Mouse (Mus musculus) spleen, postnatal 0 days (tissue): Measurements from ENCODE around the gene Dpm3. TPM values are rescaled to one million over a fixed set of nuclear protein-coding genes. Genes with fewer than 3 reads are reported as not detected.

ENCODE experiments used
- microRNA counts: library from miRNA; unstranded; fragments of <30 nt; microRNA quantifications from one replicate; lab custom pipeline; 2015
- polyA plus RNA-seq: library from polyadenylated mRNA; unstranded; fragments of >200 nt; fragmentation: Nextera tagmentation; extraction: Ambion mirVana; gene quantifications from 2 replicates; pipeline ENCODE4 v1.2.1, GENCODE M21; 2015

Dpm3 gene
- 92.8 and 112 TPM in 2 replicates for polyA plus RNA-seq

DNA sequence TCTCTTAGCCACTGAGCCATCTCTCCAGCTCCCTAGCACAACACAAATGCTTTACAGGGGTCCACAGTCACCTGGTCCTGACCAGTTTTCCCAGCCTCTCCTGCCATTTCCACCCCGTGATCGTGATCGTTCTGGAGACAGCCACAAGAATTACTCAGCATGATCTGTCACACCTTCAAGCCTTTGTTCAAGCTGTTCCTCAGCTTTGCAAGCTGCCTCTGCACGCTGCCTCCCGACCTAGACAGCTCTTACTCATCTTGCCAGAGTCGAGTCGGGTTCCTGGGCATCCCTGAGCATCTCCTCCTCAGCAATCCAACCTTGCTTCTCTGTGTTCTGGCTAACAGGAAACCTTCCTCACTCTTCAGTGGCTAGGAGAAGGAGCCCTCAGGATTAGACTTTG, at the start of gene Dpm3:
TSS of gene Dpm3 (plus strand) at position 283 of the 400 bp plus-strand sequence.

DNA sequence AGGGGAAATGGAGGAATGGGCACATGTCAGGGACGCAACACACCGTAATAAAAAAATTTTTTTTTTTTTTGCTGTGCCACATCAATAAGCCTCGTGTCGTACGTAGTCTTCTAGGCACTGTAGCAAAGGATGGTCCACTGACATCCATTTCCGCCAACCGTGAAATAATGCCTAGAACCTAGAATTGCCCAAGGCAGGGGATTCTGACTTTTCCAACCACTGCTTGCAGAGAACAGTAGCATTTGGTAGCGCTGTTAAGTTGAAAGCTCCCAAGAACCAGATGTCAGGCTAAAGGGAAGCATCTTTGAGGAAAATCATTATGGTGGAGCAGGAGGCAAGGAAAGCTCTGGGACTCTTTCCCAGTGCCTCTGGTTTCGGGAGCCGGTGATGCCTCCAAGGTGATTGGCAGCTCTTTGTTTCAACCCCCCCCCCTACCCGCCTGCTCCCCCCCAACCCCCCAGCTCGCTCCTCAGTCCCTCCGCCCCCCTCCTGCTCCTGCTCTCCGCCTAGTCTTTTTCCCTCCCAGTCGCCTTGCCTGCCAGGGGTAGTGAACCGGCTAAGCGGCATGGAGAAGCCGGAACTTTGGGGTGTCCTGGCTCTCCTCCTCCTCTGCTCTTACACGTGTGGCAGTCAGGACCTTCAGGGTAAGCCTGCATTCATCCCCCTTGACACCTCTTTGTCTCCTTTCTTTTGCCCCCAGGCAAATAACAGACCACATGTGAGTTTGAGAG, 44.3 kb upstream of the Dpm3 start, which contains the start of gene Thbs3:
TSS of gene Thbs3 (plus strand) at position 500 of the 731 bp plus-strand sequence.

DNA sequence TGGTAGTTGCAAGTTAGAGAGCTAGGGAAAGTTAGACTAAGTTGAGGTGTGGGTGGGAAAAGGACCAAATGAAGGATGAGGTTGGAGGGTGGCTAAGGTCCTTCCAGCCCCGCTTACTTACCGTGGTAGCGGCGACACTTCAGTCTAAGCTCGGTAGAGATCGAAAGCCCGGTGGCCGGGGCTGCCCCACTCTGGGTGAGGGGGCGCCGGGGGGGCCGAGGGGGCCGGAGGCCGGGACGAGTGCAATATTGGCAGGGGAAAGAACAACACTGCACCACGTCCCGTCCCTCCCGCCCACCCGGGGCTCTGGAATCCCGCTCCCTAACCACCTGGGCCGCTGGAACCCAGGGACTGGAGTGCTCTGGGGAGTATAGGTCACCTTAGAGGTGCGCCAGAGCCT, 32.3 kb upstream of the Dpm3 start, which contains the start of gene Mtx1:
TSS of gene Mtx1 (minus strand) at position 189 of the 400 bp plus-strand sequence.

DNA sequence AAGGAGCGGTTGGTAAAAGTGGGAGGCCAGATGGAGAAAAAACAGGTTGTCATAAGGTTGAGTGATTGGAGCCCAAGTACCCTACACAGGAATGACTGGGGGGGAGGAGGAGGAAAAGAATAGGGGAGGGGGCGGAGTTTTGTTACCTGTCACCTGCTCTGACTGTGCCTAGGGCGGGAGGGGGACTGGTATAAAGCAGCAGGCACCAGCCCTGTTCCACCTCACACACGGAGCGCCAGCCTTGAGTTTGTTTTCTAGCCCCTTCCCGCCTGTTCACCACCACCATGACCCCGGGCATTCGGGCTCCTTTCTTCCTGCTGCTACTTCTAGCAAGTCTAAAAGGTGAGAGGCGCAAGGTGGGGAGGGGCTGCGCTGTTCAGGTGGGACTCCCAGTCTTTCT, 30.3 kb upstream of the Dpm3 start, which contains the start of gene Muc1:
TSS of gene Muc1 (plus strand) at position 222 of the 400 bp plus-strand sequence.

DNA sequence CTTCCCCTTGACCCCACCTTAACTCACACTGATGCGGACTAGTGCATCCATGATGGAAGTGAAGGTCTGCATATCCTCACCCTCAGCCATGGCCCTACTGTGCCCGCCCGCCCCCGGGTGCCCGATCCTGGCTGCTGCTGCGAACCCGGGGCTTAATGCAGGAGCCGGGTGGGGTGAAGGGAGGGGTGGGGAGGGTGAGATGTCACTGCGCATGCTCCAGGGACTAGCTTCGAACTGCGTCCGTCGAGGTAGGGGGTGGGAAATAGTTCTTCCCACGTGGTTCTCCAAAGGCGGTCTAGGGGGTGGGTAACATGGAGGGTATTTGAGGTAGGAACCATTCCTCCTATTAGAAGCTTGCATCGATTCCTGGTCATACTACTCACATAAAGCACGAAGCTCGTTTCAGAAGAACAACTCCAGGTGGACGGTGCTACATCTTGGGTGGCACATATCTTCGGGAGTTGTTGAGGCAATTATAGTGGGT, 13.4 kb upstream of the Dpm3 start, which contains the start of gene Krtcap2:
TSS of gene Krtcap2 (plus strand) at position 279 of the 484 bp plus-strand sequence.

DNA sequence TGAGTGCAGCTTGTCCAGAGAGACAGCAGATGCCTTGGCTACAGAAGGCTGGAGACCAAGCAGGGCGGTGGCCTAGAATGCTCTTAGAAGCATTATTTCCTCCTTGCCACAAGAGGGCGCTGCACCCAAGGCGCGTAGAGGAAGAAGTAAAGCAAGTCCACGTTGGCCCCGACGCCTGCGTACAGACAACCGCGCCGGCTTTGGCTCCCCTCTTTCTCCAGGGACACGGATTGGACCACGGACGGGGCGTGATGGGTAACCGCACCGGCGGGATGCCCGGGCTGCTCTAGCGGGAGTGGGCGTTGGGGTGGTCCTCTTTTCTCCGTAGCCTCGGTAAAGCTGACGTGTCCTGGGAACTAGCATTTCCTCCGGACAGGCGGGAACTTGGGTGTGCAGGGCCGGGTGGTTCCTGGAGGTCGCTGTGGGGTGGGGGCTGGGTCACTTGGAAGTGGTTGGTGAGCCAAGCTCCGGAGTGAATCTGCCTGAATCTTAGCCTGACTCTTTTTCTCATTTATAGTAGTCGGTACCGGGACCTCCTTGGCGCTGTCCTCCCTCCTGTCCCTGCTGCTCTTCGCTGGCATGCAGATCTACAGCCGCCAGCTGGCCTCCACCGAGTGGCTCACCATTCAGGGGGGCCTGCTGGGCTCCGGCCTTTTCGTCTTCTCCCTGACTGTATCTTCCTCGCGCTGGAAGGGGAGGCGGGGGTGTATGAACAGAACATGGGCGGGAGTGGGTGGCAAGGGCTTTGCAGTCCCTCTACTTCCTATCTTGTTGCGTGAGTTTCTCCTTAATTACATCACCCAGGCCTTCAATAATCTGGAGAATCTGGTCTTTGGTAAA, 12.7 kb upstream of the Dpm3 start, which contains the start of gene Trim46:
TSS of gene Trim46 (minus strand) at position 49 of the 840 bp plus-strand sequence.

DNA sequence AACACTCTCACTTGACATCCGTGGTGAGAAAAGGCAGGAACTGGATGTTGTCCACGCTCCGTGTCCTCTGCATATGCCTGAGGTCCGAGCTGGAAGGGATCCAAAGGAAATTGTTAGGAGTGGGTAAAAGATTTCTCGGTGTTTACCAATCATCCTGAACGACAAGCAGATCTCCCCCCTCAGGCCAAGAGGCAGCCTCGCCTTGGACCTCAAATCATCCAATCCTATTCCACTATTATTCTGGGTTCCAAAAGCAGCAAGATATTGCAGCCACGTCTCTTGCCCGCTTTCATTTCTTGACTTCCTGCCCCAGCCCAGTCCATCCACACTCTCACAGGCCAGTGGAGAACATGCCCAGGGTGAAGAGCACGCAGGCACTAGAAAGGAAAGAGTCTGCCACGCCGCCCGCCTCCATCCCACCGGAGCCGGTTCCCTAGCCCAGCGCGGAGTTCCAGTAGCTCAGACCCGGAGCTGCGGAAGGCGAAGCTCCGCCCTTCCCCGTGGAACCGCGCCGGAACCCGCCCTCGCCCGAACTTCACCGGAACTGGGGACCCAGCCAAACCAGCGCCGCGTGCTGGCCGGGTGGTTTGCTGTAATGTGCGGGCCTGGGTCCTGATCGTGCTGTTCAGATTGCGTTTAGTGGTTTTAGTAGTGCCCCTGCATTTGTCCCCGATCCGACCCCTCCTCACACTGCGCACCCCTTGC, 11.0 kb downstream of the Dpm3 start, which contains the start of gene Slc50a1:
TSS of gene Slc50a1 (minus strand) at position 520 of the 705 bp plus-strand sequence.

DNA sequence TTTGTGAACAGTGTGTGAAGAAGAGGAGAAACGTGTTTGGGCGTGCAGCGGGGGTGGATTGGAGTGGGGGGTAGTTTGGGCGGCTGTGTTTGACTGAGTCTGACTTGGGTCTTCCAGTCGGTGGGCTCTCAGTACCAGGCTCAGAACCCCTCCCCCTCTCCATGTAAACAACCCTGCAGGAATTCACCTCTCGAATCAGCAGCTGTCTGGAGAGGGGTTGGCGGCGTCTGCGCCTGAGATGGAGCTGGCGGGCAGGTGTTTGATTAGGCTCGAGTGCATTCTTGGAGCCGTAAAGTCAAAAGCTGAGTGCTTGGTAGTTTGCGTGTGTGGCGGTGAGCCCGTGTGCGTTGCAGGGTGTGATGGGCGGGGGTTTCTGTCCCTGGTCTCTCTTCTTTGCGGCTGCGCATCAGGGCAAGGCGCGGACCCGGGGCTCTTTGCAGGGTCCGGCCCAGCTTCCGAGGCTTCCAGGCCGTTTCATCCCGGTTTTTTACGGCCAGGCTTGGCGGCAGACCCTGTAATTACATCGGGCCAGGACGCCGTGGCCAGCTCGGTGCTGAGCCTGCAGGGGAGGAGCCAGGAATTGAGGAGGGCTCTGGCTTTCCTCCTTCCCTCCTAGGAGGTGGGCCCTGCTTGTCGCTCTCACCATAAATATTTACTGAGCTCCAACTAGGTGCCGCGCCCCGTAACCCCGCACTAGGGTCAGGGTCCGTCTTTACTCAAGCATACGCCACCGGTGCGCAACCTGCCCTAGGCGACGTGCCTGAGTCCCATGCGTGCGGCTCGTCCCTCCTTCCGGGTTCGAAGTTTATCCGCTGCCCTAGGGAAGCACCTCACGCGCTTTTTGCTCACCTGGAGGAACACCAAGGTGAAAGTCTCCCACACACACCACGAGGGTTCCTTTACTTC, 21.7 kb downstream of the Dpm3 start, which contains the start of gene Efna1:
TSS of gene Efna1 (minus strand) at position 537 of the 906 bp plus-strand sequence.

MicroRNAs encoded within 50 kb of the gene (microRNA counts, 519-probe panel; counts per million panel counts)
- 88.3 counts per million for microRNA mmu-miR-92b (lab: Ali Mortazavi, UCI)

Other genes with a start within 250 kb of the Dpm3 start
- gene Rusc1, start 166.0 kb upstream of the Dpm3 start, polyA plus RNA-seq, result 5.8 and 6.5 TPM in 2 replicates
- not detected in 2 replicates for gene Gm43738, start 158.3 kb upstream of the Dpm3 start, polyA plus RNA-seq
- gene Fdps, start 157.4 kb upstream of the Dpm3 start, polyA plus RNA-seq, result 52.6 and 62.7 TPM in 2 replicates
- gene Pklr, start 123.2 kb upstream of the Dpm3 start, polyA plus RNA-seq, result 37.9 and 48.2 TPM in 2 replicates
- gene Hcn3, start 99.2 kb upstream of the Dpm3 start, polyA plus RNA-seq, result 0.87 and 0.97 TPM in 2 replicates
- 14.5 and 15.9 TPM in 2 replicates for gene Clk2, start 94.6 kb upstream of the Dpm3 start, polyA plus RNA-seq
- gene Scamp3, start 81.9 kb upstream of the Dpm3 start, polyA plus RNA-seq, result 51.1 and 56.9 TPM in 2 replicates
- gene Fam189b, start 76.2 kb upstream of the Dpm3 start, polyA plus RNA-seq, result 3.4 and 7.0 TPM in 2 replicates
- 27.4 and 34.1 TPM in 2 replicates for gene Gba, start 56.4 kb upstream of the Dpm3 start, polyA plus RNA-seq
- 4.1 and 6.7 TPM in 2 replicates for gene Thbs3, start 44.2 kb upstream of the Dpm3 start, polyA plus RNA-seq
- 110 and 117 TPM in 2 replicates for gene Mtx1, start 32.3 kb upstream of the Dpm3 start, polyA plus RNA-seq
- gene Muc1, start 30.3 kb upstream of the Dpm3 start, polyA plus RNA-seq, result 0.24 and 0.66 TPM in 2 replicates
- gene Krtcap2, start 13.4 kb upstream of the Dpm3 start, polyA plus RNA-seq, result 142 and 145 TPM in 2 replicates
- 0.10 and 0.32 TPM in 2 replicates for gene Trim46, start 13.0 kb upstream of the Dpm3 start, polyA plus RNA-seq
- 36.7 and 47.5 TPM in 2 replicates for gene Slc50a1, start 11.2 kb downstream of the Dpm3 start, polyA plus RNA-seq
- 12.4 and 15.9 TPM in 2 replicates for gene Efna1, start 21.8 kb downstream of the Dpm3 start, polyA plus RNA-seq
- 0.12 and 0.20 TPM in 2 replicates for gene Efna3, start 63.6 kb downstream of the Dpm3 start, polyA plus RNA-seq
- gene Efna4, start 78.7 kb downstream of the Dpm3 start, polyA plus RNA-seq, result 2.4 and 2.6 TPM in 2 replicates
- 32.1 and 39.1 TPM in 2 replicates for gene Adam15, start 90.6 kb downstream of the Dpm3 start, polyA plus RNA-seq
- gene Dcst2, start 102.6 kb downstream of the Dpm3 start, polyA plus RNA-seq, result 0.07 TPM in 1 of 2 replicates, not detected in the other
- gene Dcst1, start 105.9 kb downstream of the Dpm3 start, polyA plus RNA-seq, result 0.10 and 0.22 TPM in 2 replicates
- gene Zbtb7b, start 135.4 kb downstream of the Dpm3 start, polyA plus RNA-seq, result 2.5 and 4.8 TPM in 2 replicates
- gene Lenep, start 143.4 kb downstream of the Dpm3 start, polyA plus RNA-seq, result not detected in 2 replicates
- gene Flad1, start 152.5 kb downstream of the Dpm3 start, polyA plus RNA-seq, result 17.2 and 17.7 TPM in 2 replicates
- gene Cks1b, start 159.0 kb downstream of the Dpm3 start, polyA plus RNA-seq, result 345 and 362 TPM in 2 replicates
- 42.6 and 45.2 TPM in 2 replicates for gene Shc1, start 159.1 kb downstream of the Dpm3 start, polyA plus RNA-seq
- gene Pygo2, start 170.9 kb downstream of the Dpm3 start, polyA plus RNA-seq, result 13.2 and 16.6 TPM in 2 replicates
- gene Pbxip1, start 177.3 kb downstream of the Dpm3 start, polyA plus RNA-seq, result 19.8 and 25.3 TPM in 2 replicates
- gene Pmvk, start 195.2 kb downstream of the Dpm3 start, polyA plus RNA-seq, result 25.5 and 26.8 TPM in 2 replicates